Mouse (Mus musculus): ENCODE results near the gene Cd3e. TPM values are rescaled to one million over a fixed set of nuclear protein-coding genes. Genes with fewer than 3 reads are reported as not detected.
A peak's percentile ranks its signal among the peaks of the same experiment; 100 is the strongest.
"Not testable (repeated sequence)": the region's sequence is repeated elsewhere in the genome, so short reads cannot be mapped to it uniquely, and the experiment has no call there.

Cd3e gene
- polyA plus RNA-seq, 1 experiment = 4.8 TPM

GRCm38 (mm10) chr9:44982531-44982930, 26.9 kb downstream of the Cd3e start:
- TF ChIP-seq CTCF (IDR thresholded peaks at IDR 0.05; ENCODE audit: insufficient read depth, low read length) = no peak
- no peak for TF ChIP-seq POLR2A (IDR thresholded peaks at IDR 0.05; ENCODE audit: borderline replicate concordance, extremely low read depth, low read depth, low read length)
- WGBS = 72% methylated on average over 3 of the region's 3 CpGs
- no peak overlapping the region for H3K4me3 ChIP-seq (replicated peaks; ENCODE audit: extremely low read depth, low read depth, low read length)
- H3K4me1 ChIP-seq (ENCODE audit: control insufficient read depth, insufficient read depth, low read length) = no peaks in the 10 kb centered on the region
- no peak for DNase-seq

- Histone ChIP-seq H3K4me3 (replicated peaks; ENCODE audit: extremely low read depth, low read depth, low read length) (no peak overlapping the region), H3K4me1 (ENCODE audit: control insufficient read depth, insufficient read depth, low read length) (no peaks in the 10 kb centered on the region)
- no peak for TF ChIP-seq POLR2A (IDR thresholded peaks at IDR 0.05; ENCODE audit: borderline replicate concordance, extremely low read depth, low read depth, low read length)
- TF ChIP-seq CTCF (IDR thresholded peaks at IDR 0.05; ENCODE audit: insufficient read depth, low read length) = no peak
- DNase-seq = no peak
- 78% methylated on average over 8 of the region's 8 CpGs for WGBS
Measured at GRCm38 (mm10) chr9:44982081-44982480, 27.3 kb downstream of the Cd3e start.

- DNase-seq = no peak
- Histone ChIP-seq H3K4me3 (replicated peaks; ENCODE audit: extremely low read depth, low read depth, low read length) (no peak within 1 kb of the TSS), H3K4me1 (ENCODE audit: control insufficient read depth, insufficient read depth, low read length) (no peaks in the 10 kb centered on the region)
- 70% methylated on average over 4 of the region's 4 CpGs for WGBS
- TF ChIP-seq CTCF (IDR thresholded peaks at IDR 0.05; ENCODE audit: insufficient read depth, low read length) (no peak), POLR2A (IDR thresholded peaks at IDR 0.05; ENCODE audit: borderline replicate concordance, extremely low read depth, low read depth, low read length) (no peak)
Measured at GRCm38 (mm10) chr9:44981676-44982075, 27.8 kb downstream of the Cd3e start, which contains the start of gene Cd3d. Gene Cd3d, plus strand, starts transcription at chr9:44981786.

GRCm38 (mm10) chr9:44981104-44981503, 28.3 kb downstream of the Cd3e start:
- no peak overlapping the region for H3K4me3 ChIP-seq (replicated peaks; ENCODE audit: extremely low read depth, low read depth, low read length)
- 85% methylated on average over 2 of the region's 2 CpGs for WGBS
- H3K4me1 ChIP-seq (ENCODE audit: control insufficient read depth, insufficient read depth, low read length) = no peaks in the 10 kb centered on the region
- TF ChIP-seq CTCF (IDR thresholded peaks at IDR 0.05; ENCODE audit: insufficient read depth, low read length) (no peak), POLR2A (IDR thresholded peaks at IDR 0.05; ENCODE audit: borderline replicate concordance, extremely low read depth, low read depth, low read length) (no peak)
- DNase-seq = no peak

- 60% methylated on average over 3 of the region's 3 CpGs for WGBS
Measured at GRCm38 (mm10) chr9:44980242-44980641, 29.2 kb downstream of the Cd3e start, which contains the start of gene Cd3g. Gene Cd3g, minus strand, starts transcription at chr9:44980431.

GRCm38 (mm10) chr9:44979806-44980205, 29.6 kb downstream of the Cd3e start:
- TF ChIP-seq POLR2A (IDR thresholded peaks at IDR 0.05; ENCODE audit: borderline replicate concordance, extremely low read depth, low read depth, low read length) (no peak), CTCF (IDR thresholded peaks at IDR 0.05; ENCODE audit: insufficient read depth, low read length) (no peak)
- H3K4me1 ChIP-seq (ENCODE audit: control insufficient read depth, insufficient read depth, low read length) = no peaks in the 10 kb centered on the region
- H3K4me3 ChIP-seq (replicated peaks; ENCODE audit: extremely low read depth, low read depth, low read length) = no peak overlapping the region
- 68% methylated on average over 7 of the region's 7 CpGs for WGBS
- no peak for DNase-seq

More at GRCm38 (mm10) chr9:44980242-44980641, 29.2 kb downstream of the Cd3e start, which contains the start of gene Cd3g:
- DNase-seq = no peak
- no peak within 1 kb of the TSS for H3K4me3 ChIP-seq (replicated peaks; ENCODE audit: extremely low read depth, low read depth, low read length)
- no peaks in the 10 kb centered on the region for H3K4me1 ChIP-seq (ENCODE audit: control insufficient read depth, insufficient read depth, low read length)
- TF ChIP-seq POLR2A (IDR thresholded peaks at IDR 0.05; ENCODE audit: borderline replicate concordance, extremely low read depth, low read depth, low read length) (no peak; the same call in 1 of the 2 replicates), CTCF (IDR thresholded peaks at IDR 0.05; ENCODE audit: insufficient read depth, low read length) (no peak)

GRCm38 (mm10) chr9:44977813-44978212, 31.6 kb downstream of the Cd3e start:
- WGBS = 48% methylated on average over 6 of the region's 6 CpGs
- no peak for TF ChIP-seq POLR2A (IDR thresholded peaks at IDR 0.05; ENCODE audit: borderline replicate concordance, extremely low read depth, low read depth, low read length)
- no peak for TF ChIP-seq CTCF (IDR thresholded peaks at IDR 0.05; ENCODE audit: insufficient read depth, low read length)
- DNase-seq = no peak
- H3K4me3 ChIP-seq (replicated peaks; ENCODE audit: extremely low read depth, low read depth, low read length) = no peak overlapping the region
- no peaks in the 10 kb centered on the region for H3K4me1 ChIP-seq (ENCODE audit: control insufficient read depth, insufficient read depth, low read length)

- TF ChIP-seq POLR2A (IDR thresholded peaks at IDR 0.05; ENCODE audit: borderline replicate concordance, extremely low read depth, low read depth, low read length) (no peak), CTCF (IDR thresholded peaks at IDR 0.05; ENCODE audit: insufficient read depth, low read length) (no peak)
- H3K4me1 ChIP-seq (ENCODE audit: control insufficient read depth, insufficient read depth, low read length) = 0 out of 2 replicates have a peak, but pooled peaks cover 3% of the 10 kb centered on the region
- 44% methylated on average over 1 of the region's 1 CpGs for WGBS
- DNase-seq = no peak
- no peak overlapping the region for H3K4me3 ChIP-seq (replicated peaks; ENCODE audit: extremely low read depth, low read depth, low read length)
Measured at GRCm38 (mm10) chr9:44969450-44969849, 40.0 kb downstream of the Cd3e start.

GRCm38 (mm10) chr9:44967763-44968162, 41.7 kb downstream of the Cd3e start:
- H3K4me1 ChIP-seq (ENCODE audit: control insufficient read depth, insufficient read depth, low read length); DNase-seq; H3K4me3 ChIP-seq (replicated peaks; ENCODE audit: extremely low read depth, low read depth, low read length): not testable (repeated sequence)
- 84% methylated on average over 5 of the region's 5 CpGs for WGBS

- WGBS = 24% methylated on average over 3 of the region's 3 CpGs
- Histone ChIP-seq H3K4me3 (replicated peaks; ENCODE audit: extremely low read depth, low read depth, low read length) (no peak overlapping the region), H3K4me1 (ENCODE audit: control insufficient read depth, insufficient read depth, low read length) (0 out of 2 replicates have a peak, but pooled peaks cover 3% of the 10 kb centered on the region)
- DNase-seq = peak; percentile 64
- peak; percentile 63 for TF ChIP-seq CTCF (IDR thresholded peaks at IDR 0.05; ENCODE audit: insufficient read depth, low read length)
- no peak for TF ChIP-seq POLR2A (IDR thresholded peaks at IDR 0.05; ENCODE audit: borderline replicate concordance, extremely low read depth, low read depth, low read length)
Measured at GRCm38 (mm10) chr9:44966815-44967242, 42.6 kb downstream of the Cd3e start.
